Mouse (Mus musculus) CD8-positive naive resting alpha-beta T cell, adult 2 months (primary cell): Measurements from ENCODE around the gene Gsto1.

Experiments
- DNase-seq, 2 experiments: peaks; one replicate each; pipeline ENCODE4 v3.0.0; 2022; ENCODE audit warnings: low read depth in 2 of 2, low spot score in 2 of 2

The Gsto1 gene

DNA sequence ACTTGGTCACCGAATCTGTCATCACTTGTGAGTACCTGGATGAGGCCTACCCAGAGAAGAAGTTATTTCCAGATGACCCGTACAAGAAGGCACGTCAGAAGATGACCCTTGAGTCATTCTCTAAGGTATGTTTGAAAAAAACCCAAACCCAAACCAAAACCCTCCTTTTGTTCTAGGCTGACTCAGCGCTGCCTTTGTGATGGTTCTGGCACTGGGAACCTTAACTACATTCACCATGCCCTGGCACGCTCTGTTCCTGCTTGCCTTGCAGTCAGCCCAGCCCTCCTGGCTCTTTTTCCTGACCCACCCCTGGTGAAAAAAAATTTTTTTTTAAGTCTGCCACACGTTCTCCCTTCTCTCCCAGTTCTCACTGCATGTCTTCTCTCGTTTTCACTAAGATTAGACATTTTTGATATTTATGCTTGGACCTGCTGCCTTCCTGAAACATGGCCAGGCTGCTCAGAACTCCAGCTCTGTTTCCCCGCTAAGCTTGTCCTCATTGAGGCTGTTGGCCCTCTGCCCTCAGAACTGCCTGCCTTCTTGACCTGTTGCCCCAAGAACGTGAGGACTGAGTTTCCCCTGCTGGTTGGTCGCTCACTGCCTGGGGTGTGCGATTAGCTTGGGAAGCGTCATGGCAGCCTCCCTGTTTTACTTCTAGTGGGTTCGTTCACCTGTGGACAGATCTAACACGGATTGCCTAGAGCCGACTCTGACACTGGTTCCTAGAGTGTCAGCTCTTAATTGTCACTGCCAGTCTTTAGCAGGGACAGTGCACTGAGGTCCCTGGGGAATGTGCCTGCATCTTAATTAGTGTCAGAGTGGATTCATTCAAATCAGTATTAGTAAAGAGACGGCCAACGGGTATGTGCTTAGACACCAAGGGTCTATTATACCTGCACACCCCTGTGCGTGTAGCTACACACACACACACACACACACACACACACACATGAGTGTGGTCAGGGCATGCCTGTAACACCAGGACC is 3.5 kb downstream of the Gsto1 start:
- no peak for DNase-seq

DNA sequence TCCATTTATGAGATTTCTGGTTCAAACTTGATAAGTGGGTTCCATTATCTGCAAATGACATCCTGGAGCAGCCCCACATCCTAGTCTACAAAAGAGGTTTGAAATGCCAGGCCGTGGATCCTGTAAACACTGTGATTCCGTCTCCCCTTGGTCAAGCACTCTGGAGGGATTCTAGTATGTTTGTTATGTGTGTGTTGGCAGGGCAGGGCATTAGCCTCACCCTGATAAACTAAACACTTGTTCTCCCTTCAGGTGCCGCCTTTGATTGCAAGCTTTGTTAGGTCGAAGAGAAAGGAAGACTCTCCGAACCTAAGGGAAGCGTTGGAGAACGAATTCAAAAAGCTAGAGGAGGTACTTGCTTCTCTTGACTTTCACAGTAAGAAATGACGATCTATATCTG is 4.4 kb downstream of the Gsto1 start:
- no peak for DNase-seq

DNA sequence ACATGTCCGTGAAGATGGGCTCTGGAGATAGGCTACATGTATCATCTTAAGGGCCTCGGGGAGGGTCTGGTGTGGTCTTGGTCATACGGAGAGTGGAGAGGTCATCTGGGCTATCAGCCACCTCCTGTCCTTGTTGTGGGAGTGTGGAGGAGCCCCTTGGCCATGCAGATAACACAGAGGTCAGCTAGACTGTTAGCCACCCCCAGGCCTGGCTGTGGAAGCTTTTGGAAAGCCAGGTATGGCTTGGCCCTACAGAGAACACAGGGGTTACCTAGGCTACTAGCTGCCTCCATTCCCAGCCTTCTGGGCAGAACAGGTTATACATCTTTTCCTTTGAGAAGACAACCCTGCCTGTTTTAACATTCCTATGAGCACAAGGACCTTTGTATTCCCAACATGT is 7.8 kb downstream of the Gsto1 start:
- DNase-seq: no peak

DNA sequence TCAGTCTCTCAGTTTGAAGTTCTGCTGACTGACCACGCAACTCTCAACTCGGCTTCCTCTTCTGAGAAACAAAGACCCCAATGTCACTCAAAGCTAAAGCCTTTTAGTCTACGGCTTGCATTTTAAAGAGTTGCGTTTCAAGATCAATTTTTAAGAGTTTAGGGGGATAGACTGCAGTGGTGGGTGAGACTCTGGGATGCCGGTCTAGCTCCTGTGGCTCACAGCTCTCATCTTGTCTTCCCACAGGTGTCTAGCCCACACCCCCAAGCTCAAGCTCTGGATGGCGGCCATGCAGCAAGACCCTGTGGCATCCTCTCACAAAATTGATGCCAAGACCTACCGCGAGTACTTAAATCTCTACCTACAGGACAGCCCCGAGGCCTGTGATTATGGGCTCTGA is 9.3 kb downstream of the Gsto1 start:
- DNase-seq: no peak

DNA sequence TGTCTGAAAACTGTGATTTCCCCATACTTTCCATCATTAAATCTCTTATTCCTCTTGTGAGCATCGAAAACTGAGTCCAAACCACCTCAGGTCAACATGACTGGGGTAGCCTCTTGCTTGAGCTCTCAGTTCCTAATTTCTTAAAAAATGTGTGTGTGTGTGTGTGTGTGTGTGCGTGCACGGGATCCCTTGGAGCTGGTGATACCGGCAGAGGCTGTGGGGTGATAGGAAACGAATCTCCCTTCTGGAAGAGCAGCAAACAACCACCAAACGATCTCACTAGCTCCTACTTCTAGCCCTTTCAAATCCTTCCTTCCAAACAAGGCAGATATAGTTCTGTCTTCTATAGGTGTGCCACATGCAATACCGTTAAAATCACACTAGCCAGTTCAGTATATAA is 10.0 kb downstream of the Gsto1 start:
- no peak for DNase-seq

DNA sequence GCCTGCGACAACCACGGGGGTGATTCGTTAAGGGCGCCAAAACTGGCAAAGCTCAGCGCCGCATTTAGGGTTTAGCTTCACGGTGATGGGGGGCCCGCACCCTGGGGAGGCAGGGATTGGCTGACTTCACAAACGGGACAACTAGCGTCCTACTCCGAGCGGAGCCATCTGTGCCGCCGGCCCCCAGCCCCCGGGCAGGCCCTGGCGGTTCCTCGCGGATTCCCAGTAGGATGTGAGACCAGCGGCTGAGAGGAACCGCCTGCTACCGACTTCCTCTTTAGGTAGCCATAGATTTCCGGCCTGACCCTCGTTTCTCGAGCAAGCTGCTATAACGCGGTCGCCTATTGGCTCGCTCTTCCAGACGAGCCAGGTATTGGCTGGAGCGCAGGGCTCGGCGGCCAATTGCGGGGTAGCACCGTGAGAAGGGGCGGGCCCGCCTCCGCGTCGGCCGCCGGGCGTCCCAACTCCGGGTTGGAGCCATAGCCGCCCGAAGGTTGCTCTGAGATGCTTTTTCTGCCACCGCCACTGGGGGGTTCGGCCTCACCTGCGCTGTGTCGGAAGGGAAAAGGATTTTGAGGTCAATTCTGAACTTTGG is 10.7 kb downstream of the Gsto1 start, which contains the start of gene Gsto2:
Gsto2 (plus strand) TSS at position 182 of the 595 bp plus-strand sequence.
- DNase-seq: peak; percentile 92

DNA sequence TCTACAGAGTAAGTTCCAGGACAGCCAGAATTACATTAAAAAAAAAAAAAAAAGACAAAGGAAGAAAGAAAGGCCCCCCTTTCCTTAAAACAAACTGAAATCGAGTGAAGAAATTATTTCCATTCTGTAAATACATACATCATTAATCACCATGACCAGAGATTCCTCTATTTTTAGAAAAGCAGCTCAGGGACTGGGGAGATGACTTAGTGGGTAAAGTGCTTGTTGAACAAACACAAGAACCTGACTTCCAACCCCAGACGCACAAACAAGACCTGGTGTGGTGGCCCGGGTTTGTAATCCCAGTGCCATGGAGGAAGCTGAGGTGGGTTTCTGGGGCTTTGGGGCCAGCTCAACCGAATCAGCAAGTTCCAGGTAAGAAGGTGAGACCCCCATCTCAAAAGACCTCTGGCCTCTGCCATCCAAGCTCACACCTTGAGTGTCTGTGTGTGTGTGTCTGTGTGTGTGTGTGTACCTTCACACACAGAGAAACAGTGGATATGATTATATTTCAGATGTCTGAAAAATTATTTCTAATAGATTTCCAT is 12.9 kb downstream of the Gsto1 start:
- no peak for DNase-seq

DNA sequence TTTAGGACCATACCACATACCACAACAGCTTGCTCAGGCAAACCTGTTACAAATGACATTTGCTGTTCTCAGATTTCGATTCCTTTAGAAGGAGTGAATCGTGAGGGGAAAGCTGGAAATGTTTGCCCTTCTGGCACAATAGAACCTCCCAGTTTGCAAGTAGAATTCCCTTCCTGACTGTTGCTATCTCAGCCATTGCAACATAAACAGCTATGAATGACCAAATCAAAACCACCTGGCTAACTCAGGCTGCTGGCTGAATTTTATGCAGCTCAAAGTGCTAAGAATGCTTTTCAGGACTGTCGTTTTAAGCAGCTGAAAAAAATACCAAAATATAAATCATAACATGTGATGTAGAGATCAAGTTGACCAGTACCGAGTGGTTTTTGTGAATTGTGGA is 14.2 kb downstream of the Gsto1 start:
- DNase-seq: no peak

DNA sequence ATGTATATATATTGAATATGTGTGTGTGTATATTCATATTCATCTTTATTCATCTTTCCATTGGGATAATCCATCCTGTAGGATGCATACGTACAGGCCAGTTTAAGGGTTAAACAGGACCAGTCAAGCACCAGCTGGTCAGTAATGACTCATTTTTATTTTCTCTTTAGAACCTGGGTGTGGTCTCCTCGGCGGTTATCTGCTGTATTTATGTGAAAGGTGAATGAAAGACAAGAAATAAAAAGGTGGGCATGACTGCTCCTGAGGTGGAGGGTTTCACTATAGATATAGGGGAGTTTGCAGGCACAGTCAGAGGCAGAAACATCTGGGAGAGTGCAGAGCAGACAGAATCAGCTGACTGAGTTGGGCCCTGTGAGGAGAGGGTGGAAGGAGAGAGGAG is 14.7 kb downstream of the Gsto1 start:
- no peak for DNase-seq

DNA sequence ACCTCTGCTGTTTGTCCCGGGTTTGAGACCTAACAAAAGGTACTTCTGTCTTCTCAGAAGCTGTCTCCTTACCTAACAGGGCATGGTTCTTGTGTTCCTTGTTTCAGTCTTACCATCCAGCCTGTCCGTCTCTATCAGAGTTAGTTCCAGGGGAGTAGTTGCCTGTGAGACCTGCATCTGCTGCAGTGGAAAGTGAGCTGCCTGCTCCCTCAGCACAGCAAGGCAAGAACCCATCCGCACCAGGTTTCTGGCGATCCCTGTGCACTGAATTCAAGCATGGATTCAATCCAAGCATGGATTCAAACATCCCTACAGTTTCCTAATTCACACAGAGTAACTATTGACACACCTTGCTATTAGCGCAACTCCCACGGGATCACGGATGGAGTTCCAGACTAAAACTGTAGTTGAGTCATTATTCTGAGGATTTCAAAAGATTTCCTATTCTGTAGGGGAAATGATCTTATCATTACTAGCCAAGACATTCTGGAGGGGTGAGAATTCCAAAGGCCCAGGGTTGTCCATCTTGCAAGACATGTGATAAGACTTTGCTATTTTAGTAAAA is 15.4 kb downstream of the Gsto1 start:
- DNase-seq: no peak

DNA sequence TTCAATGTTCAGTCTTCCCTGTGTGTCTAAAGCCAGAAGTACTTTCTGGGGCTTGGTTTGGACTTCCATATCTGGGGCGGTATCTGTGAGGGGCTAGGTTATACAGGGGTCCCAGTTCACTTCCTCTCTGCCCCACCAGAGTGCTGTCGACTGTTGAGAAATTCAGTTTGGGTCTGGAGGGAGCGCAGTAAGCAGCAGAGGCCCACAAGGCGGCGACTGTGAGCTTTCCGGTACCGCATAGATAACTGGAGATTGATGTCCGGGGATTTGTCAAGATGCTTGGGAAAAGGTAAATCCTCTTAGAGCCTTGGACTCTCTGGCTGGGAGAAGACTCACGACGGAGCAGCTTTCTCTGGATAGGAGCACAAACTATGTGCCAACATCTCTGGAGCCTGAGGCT is 16.7 kb downstream of the Gsto1 start:
- DNase-seq: no peak

DNA sequence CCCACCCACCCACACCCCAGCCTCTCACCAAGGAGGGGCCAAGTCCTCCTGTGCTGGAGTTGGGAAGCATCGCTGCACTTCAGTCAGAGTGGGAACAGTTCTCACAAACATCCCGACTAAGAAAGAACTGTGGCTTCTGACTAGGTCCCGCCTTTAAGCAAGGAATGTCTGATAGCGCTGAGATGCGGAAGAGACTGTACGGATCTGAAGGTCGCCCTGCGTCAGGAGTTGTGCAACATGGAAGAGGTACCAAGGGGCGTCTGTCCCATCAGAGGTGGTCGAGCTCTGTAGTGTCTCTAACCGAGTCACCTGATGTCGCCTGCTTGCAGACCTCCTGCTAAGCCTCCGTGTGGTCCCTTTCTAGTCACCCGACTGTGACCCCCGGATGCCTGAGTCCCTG is 21.5 kb downstream of the Gsto1 start:
- DNase-seq: no peak

DNA sequence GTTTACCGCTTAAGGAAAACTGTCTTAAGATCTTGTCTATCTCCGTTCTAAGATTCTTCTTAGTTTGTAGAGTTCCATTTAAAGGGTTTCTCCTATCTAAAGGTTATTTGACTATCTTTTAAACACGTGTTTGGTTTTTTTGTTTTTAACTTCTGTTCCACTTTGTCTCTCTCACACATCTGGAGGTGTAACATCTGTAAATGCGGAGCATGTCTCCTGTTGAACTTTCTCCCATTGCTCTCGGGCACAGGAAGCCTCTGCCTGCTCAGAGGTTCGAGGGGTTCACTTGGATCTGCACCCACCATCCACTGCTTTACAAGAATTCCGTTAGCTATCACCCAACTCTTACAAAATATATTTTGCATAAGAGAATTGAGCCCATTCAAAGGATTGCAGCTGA is 26.8 kb downstream of the Gsto1 start:
- DNase-seq: no peak

DNA sequence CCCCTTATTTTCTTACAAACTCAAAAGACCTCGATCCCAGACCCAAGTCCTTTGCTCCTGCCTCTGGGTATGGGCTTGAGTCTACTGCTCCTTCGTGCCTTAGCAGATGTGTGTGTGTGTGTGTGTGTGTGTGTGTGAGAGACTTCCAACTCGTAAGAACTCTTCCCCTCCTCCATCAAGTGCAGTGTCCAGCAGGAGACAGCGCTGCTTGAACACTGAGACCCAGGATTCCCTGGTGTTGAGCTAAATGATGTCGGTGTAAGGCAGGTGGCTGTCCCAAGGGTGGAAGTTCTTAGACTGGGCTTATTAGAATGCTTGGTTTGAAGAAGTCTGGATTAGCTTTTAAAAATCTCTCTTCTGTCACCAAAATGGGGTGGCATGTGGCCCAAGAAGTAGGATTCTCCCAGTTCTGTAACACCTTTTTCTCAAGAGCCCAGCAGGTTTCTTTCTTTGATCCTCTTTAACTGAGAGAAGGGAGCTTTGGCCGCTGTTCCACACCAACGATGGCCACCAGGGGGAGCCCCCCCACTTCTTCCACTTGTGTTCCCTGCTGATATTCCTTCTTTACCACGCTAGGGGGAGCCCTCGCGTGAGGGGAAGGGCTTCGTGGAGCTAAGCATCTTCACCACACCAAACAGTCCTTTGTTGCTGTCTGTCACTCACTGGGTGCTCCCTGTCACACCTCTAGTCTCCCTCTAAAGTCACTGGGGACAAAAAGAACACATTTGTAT is 27.5 kb downstream of the Gsto1 start:
- peak; percentile 88 to 90 for DNase-seq

DNA sequence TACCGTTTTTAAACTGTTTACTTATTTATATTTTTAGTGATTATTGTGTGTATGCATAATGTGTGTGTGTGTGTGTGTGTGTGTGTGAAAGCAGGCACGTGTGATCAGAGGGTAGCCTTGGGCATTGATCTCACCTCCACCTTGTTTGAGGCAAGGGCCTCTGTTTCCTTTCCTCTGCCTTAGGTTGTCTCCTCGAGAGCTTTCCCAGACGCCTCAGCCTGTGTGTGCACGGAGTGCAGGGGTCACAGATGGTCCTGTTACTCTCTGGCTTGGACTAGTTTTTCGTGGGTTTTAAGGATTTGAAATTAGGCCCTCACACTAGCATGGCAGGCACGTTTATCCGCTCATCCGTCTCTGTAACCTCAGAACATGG is 28.1 kb downstream of the Gsto1 start:
- no peak for DNase-seq

DNA sequence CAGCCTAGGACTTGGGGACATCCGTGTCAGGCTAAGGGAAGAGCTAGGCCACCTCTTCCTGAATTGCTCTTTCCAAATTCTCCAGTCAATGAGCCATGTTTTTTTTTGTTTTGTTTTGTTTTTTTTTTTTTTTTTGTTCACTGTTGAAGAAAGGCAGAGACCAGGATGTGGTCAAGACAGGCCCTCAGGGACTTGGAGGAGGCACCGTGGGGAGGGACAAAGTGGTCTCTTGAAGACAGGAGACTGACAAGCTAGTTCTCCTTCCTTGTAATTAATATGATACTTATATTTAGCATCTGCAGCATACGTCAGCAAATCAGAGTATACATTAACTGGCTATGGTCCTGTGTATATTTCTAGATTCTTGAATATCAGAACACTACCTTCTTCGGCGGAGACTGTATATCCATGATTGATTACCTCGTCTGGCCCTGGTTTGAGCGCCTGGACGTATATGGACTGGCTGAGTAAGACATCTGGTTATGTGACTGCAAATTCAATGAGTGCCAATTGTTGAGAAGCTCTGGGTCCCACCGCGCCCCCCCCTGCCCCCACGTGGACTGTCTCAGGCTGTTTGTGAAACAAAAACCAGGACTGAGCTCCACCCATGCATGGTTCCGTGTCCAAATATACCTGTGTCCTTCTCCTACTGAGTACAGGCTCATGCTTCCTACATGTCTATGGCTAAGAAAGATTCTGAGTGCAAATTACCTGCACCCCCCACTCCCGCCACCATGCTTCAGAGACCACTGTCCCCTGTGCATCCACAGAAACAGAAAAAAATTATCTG is 29.7 kb downstream of the Gsto1 start:
- DNase-seq: no peak

DNA sequence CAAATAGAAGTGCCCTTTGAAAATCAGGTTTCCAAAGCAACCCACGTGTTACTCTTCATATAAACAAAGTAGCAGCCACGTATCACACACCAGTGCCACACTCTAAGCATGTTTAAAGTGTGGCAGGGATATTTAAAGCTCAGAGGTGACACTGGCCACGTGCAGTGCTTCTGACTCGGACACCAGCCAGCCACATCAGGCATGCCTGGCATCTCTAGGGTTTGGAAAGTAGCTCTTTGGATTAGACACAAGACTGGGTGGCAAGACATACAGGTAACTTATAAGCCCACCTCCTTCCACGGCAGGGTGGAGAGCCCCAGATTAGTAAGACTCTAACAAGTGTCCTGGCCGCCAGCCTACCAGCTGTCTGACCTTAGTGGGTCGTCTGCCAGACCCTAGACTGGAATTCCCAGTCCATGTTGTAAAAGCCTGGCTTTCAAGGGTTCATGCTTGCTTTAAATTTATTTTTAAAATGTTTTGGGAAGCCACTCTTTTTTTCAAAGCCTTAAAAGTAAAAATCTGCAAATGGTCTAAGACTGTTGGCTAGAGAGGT is 30.5 kb downstream of the Gsto1 start:
- no peak for DNase-seq

DNA sequence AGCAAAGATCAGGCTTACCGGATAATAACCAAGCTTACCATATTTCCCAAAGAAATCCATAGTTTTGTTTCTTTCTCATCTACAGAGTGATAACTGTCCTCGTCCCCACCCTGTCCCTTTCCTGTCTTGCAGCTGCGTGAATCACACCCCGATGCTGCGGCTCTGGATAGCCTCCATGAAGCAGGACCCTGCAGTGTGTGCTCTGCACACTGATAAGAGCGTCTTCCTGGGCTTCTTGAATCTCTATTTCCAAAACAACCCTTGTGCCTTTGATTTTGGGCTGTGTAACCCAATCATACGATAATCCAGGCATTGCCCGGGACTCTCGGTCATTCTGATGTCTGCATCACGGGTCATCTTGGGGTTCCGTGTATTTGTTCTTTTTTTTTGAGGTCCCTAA is 31.1 kb downstream of the Gsto1 start:
- DNase-seq: no peak

DNA sequence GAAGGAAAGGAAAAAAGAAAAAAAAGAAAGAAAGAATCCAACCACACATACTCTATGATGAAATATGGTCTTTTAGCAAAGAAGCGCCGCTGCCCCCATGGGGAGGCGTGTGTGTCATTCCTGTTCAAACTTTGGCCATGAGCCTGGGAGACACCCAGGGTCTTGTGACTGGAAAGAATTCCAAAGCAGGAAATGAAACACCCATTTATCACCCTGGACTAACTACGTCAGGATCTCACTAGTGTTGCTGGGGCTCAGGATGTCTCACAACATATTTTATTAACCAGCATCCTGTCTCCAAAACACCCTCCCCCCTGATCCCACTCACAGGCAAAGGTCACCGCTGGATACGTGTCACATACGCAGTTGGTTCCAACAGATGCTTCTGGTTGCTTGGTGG is 31.8 kb downstream of the Gsto1 start:
- DNase-seq: no peak

DNA sequence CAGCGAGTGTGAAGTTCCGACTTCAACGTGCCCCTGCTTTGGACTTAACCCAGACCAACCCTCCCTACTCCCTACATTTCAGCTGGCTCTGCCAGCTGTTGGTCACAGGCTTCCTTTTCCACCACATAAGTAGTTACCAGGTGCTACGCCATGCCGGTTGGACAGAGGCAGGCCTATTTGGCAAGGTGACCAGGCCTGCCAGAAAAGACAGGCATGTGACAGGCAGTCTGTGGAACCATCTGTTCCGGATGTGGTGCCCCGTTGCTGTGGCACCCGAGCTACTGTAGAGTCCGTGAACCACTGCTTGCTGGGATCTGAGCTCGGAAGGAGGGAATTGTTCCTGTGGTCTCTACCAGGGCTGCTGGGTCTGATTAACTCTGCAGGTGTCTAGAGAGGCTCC is 32.6 kb downstream of the Gsto1 start:
- DNase-seq: peak in 1 of 2 experiments; percentile 28
